ENCODE assay signal across 17 mouse cellular contexts in the genomic region with DNA sequence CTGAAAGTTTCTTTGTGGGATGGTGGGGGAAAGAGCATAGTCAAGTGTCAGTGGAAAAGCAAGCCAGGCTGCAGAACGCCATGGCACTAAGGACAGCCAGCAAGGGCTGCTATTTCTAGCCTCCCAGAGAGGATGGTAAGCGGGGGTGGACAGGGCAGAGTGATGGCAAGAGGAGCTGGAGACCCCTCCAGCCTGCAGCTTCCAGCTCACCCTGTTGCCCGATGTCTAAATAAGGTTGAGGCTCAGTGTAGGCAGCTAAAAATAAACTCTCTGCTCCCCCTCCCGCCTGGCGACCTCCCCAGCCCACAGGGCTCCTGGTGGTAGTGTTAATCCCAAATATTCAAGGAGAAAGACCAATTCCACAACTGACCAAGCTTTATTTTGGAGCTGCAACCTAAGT. TPM values are rescaled to one million over a fixed set of nuclear protein-coding genes. Genes with fewer than 3 reads are reported as not detected.
DNase-seq lines count a peak whose midpoint lies in the region; ATAC-seq and TF ChIP-seq lines count a peak whose summit lies in the region.
"Had no signal": no experiment of that assay in that cellular context is flagged by ENCODE, and none has a peak within 500 bp of the region (broad histone marks: within the 10 kb centered on the region; RNA-seq: fewer than 3 reads in every experiment).

No protein-coding gene starts in this region.

- no peak for TF ChIP-seq POLR2A in heart, adult 2 months (IDR thresholded peaks at IDR 0.05; ENCODE audit: insufficient read depth, low read depth, low read length)

- TF ChIP-seq EP300 in heart, adult 2 months (IDR thresholded peaks at IDR 0.05; ENCODE audit: insufficient read depth, low read depth, low read length): 0 out of 2 replicates have a peak, but pooled peaks have one; percentile 36
- TF ChIP-seq EP300 in heart, postnatal 0 days (IDR thresholded peaks at IDR 0.05; ENCODE audit: low read depth): no peak
- TF ChIP-seq EP300 in stomach, postnatal 0 days (optimal IDR thresholded peaks at IDR 0.05): no peak

- H3K9ac ChIP-seq in lung, embryonic 14.5 days: no peak overlapping the region
- H3K9ac ChIP-seq in heart, adult 2 months (ENCODE audit: low read depth, low read length): no peak overlapping the region
- no peak overlapping the region for H3K9ac ChIP-seq in heart, postnatal 0 days (replicated peaks; ENCODE audit: low read depth, low read length)
- H3K9ac ChIP-seq in stomach, postnatal 0 days (ENCODE audit: low read length): no peak overlapping the region
- H3K9ac ChIP-seq in forebrain, embryonic 11.5 days (ENCODE audit: low read length): no peak overlapping the region
- no peak overlapping the region for H3K9ac ChIP-seq in hindbrain, embryonic 11.5 days (ENCODE audit: low read depth, low read length)
- H3K9ac ChIP-seq: lung, embryonic 15.5 days; neural tube, embryonic 13.5 days had no signal

- intact Hi-C loops in heart, adult 2 months (cut with DNase I): loop anchor here (5.0 to 10.0 kb wide), 3 partner anchors 72 to 211 kb away; no protein-coding TSS in a partner anchor

- TF ChIP-seq CTCF in lung, embryonic 14.5 days (IDR thresholded peaks at IDR 0.05; ENCODE audit: low read depth): no peak
- 0 out of 2 replicates have a peak, but pooled peaks have one; percentile 21 for TF ChIP-seq CTCF in heart, adult 2 months (IDR thresholded peaks at IDR 0.05)
- TF ChIP-seq CTCF in heart, postnatal 0 days (IDR thresholded peaks at IDR 0.05; ENCODE audit: low read depth): no peak
- no peak for TF ChIP-seq CTCF in stomach, postnatal 0 days (IDR thresholded peaks at IDR 0.05; ENCODE audit: low read depth)

- ATAC-seq in lung, embryonic 14.5 days (ENCODE audit: insufficient read depth): no peak
- peak; percentile 92 for ATAC-seq in heart, postnatal 0 days (ENCODE audit: insufficient read depth, low read depth)
- peak; percentile 41; the same call in 1 of the 2 replicates for ATAC-seq in stomach, postnatal 0 days (ENCODE audit: low FRiP score, low TSS enrichment)
- no peak for ATAC-seq in forebrain, embryonic 11.5 days (replicated peaks; ENCODE audit: low FRiP score)
- no peak for ATAC-seq in hindbrain, embryonic 11.5 days (ENCODE audit: low FRiP score)
- ATAC-seq: forebrain, embryonic 14.5 days; midbrain, embryonic 16.5 days had no signal

- no peaks in the 10 kb centered on the region for H3K9me3 ChIP-seq in lung, embryonic 14.5 days (ENCODE audit: low read depth, low read length)
- no peaks in the 10 kb centered on the region; the same call in 1 of the 2 replicates for H3K9me3 ChIP-seq in heart, postnatal 0 days (replicated peaks; ENCODE audit: control insufficient read depth, low read length)
- H3K9me3 ChIP-seq in stomach, postnatal 0 days (ENCODE audit: control insufficient read depth, low read length): no peaks in the 10 kb centered on the region
- no peaks in the 10 kb centered on the region for H3K9me3 ChIP-seq in forebrain, embryonic 11.5 days (ENCODE audit: control insufficient read depth, low read length)
- H3K9me3 ChIP-seq in hindbrain, embryonic 11.5 days (ENCODE audit: control insufficient read depth, low read length): no peaks in the 10 kb centered on the region
- H3K9me3 ChIP-seq: lung, embryonic 15.5 days; neural tube, embryonic 13.5 days had no signal

- WGBS in lung, embryonic 14.5 days: 36% methylated on average over 5 of the region's 5 CpGs
- WGBS in heart, adult 2 months: 40% methylated on average over 5 of the region's 5 CpGs
- 18% methylated on average over 5 of the region's 5 CpGs for WGBS in heart, postnatal 0 days
- WGBS in stomach, postnatal 0 days: 41% methylated on average over 5 of the region's 5 CpGs
- 56% methylated on average over 5 of the region's 5 CpGs for WGBS in forebrain, embryonic 11.5 days
- WGBS in hindbrain, embryonic 11.5 days: 61% methylated on average over 5 of the region's 5 CpGs

- peak overlapping the region; percentile 39; the same call in 1 of the 2 replicates for H3K27ac ChIP-seq in lung, embryonic 14.5 days (ENCODE audit: low read depth)
- H3K27ac ChIP-seq in heart, adult 2 months: peak overlapping the region; percentile 77
- H3K27ac ChIP-seq in heart, postnatal 0 days (ENCODE audit: low read depth): peak overlapping the region; percentile 94
- H3K27ac ChIP-seq in stomach, postnatal 0 days (replicated peaks): no peak overlapping the region
- H3K27ac ChIP-seq in forebrain, embryonic 11.5 days (ENCODE audit: low read depth, low read length): no peak overlapping the region
- H3K27ac ChIP-seq in hindbrain, embryonic 11.5 days (ENCODE audit: low read depth, low read length): no peak overlapping the region
- H3K27ac ChIP-seq: lung, embryonic 15.5 days; neural tube, embryonic 13.5 days had no signal

- H3K4me2 ChIP-seq in lung, embryonic 14.5 days: no peak overlapping the region
- H3K4me2 ChIP-seq in heart, postnatal 0 days (ENCODE audit: low read depth, low read length): no peak overlapping the region
- H3K4me2 ChIP-seq in stomach, postnatal 0 days (replicated peaks; ENCODE audit: low read depth): no peak overlapping the region
- no peak overlapping the region for H3K4me2 ChIP-seq in forebrain, embryonic 11.5 days (ENCODE audit: low read depth, low read length, severe bottlenecking)
- H3K4me2 ChIP-seq in hindbrain, embryonic 11.5 days (replicated peaks; ENCODE audit: low read depth, low read length): no peak overlapping the region
- H3K4me2 ChIP-seq: lung, embryonic 15.5 days; neural tube, embryonic 13.5 days had no signal

- H3K4me3 ChIP-seq in lung, embryonic 14.5 days (ENCODE audit: low read depth, low read length): no peak overlapping the region
- no peak overlapping the region for H3K4me3 ChIP-seq in heart, adult 2 months
- H3K4me3 ChIP-seq in heart, postnatal 0 days (ENCODE audit: low read depth, low read length): no peak overlapping the region
- no peak overlapping the region for H3K4me3 ChIP-seq in stomach, postnatal 0 days (ENCODE audit: low read depth, low read length)
- H3K4me3 ChIP-seq in forebrain, embryonic 11.5 days (ENCODE audit: low read depth, low read length): no peak overlapping the region
- H3K4me3 ChIP-seq in hindbrain, embryonic 11.5 days (ENCODE audit: low read depth, low read length): no peak overlapping the region
- H3K4me3 ChIP-seq: lung, embryonic 15.5 days; megakaryocyte, embryonic 14.5 days; neural tube, embryonic 13.5 days had no signal

- H3K4me1 ChIP-seq in lung, embryonic 14.5 days (ENCODE audit: insufficient read depth): no peaks in the 10 kb centered on the region; the same call in 1 of the 2 replicates
- H3K4me1 ChIP-seq in heart, adult 2 months (ENCODE audit: control insufficient read depth, insufficient read depth, low read length): no peaks in the 10 kb centered on the region; the same call in 1 of the 2 replicates
- H3K4me1 ChIP-seq in heart, postnatal 0 days (ENCODE audit: control insufficient read depth, insufficient read depth): peaks cover 6% of the 10 kb centered on the region; the same call in 1 of the 2 replicates
- no peaks in the 10 kb centered on the region for H3K4me1 ChIP-seq in stomach, postnatal 0 days (replicated peaks; ENCODE audit: control insufficient read depth, insufficient read depth)
- H3K4me1 ChIP-seq in forebrain, embryonic 11.5 days (replicated peaks; ENCODE audit: control insufficient read depth, insufficient read depth, low read length): no peaks in the 10 kb centered on the region
- H3K4me1 ChIP-seq in hindbrain, embryonic 11.5 days (replicated peaks; ENCODE audit: control insufficient read depth, insufficient read depth, low read length): no peaks in the 10 kb centered on the region
- H3K4me1 ChIP-seq: lung, embryonic 15.5 days; neural tube, embryonic 13.5 days had no signal

- no peaks in the 10 kb centered on the region for H3K27me3 ChIP-seq in lung, embryonic 14.5 days (ENCODE audit: insufficient read depth, low read length)
- H3K27me3 ChIP-seq in heart, adult 2 months (ENCODE audit: control insufficient read depth, insufficient read depth, low read length): no peaks in the 10 kb centered on the region
- H3K27me3 ChIP-seq in heart, postnatal 0 days (ENCODE audit: control insufficient read depth, insufficient read depth, low read length): no peaks in the 10 kb centered on the region
- no peaks in the 10 kb centered on the region for H3K27me3 ChIP-seq in stomach, postnatal 0 days (ENCODE audit: control insufficient read depth, insufficient read depth, low read length)
- H3K27me3 ChIP-seq in forebrain, embryonic 11.5 days (ENCODE audit: control insufficient read depth, insufficient read depth, low read length): no peaks in the 10 kb centered on the region
- no peaks in the 10 kb centered on the region for H3K27me3 ChIP-seq in hindbrain, embryonic 11.5 days (ENCODE audit: control insufficient read depth, insufficient read depth, low read length)
- H3K27me3 ChIP-seq: lung, embryonic 15.5 days; neural tube, embryonic 13.5 days had no signal

- no peaks in the 10 kb centered on the region for H3K36me3 ChIP-seq in lung, embryonic 14.5 days (ENCODE audit: insufficient read depth)
- no peaks in the 10 kb centered on the region for H3K36me3 ChIP-seq in heart, adult 2 months (ENCODE audit: control insufficient read depth, insufficient read depth, low read length)
- no peaks in the 10 kb centered on the region for H3K36me3 ChIP-seq in heart, postnatal 0 days (replicated peaks; ENCODE audit: control insufficient read depth, insufficient read depth, low read length)
- no peaks in the 10 kb centered on the region for H3K36me3 ChIP-seq in stomach, postnatal 0 days (ENCODE audit: control insufficient read depth, insufficient read depth, low read length)
- no peaks in the 10 kb centered on the region for H3K36me3 ChIP-seq in forebrain, embryonic 11.5 days (ENCODE audit: control insufficient read depth, insufficient read depth, low read length)
- H3K36me3 ChIP-seq in hindbrain, embryonic 11.5 days (ENCODE audit: control insufficient read depth, insufficient read depth, low read length): no peaks in the 10 kb centered on the region
- H3K36me3 ChIP-seq: lung, embryonic 15.5 days; neural tube, embryonic 13.5 days had no signal

- no peaks in the 10 kb centered on the region for H3K79me2 ChIP-seq in heart, adult 2 months (replicated peaks; ENCODE audit: control insufficient read depth, insufficient read depth, low read length)

- DNase-seq in lung, embryonic 14.5 days: no peak
- DNase-seq in lung, postnatal 14 days: no peak
- peak in 1 of 2 experiments; percentile 58 for DNase-seq in heart, adult 2 months
- DNase-seq in heart, postnatal 0 days (ENCODE audit: low spot score): peak; percentile 84
- no peak for DNase-seq in stomach, postnatal 0 days (ENCODE audit: low spot score)
- DNase-seq in forebrain, embryonic 11.5 days (ENCODE audit: low spot score): no peak
- DNase-seq in hindbrain, embryonic 11.5 days (ENCODE audit: low spot score): no peak
- DNase-seq in urinary bladder, adult 18-20 months (ENCODE audit: low spot score in 2 of 2): no peak
- DNase-seq: B cell, adult 2 months; kidney, adult 8-10 months; spleen, adult 18-20 months; thymus, postnatal 4 days had no signal

RNA-seq across cellular contexts. Expression of gene Ccdc69, which starts 7.5 kb away (rescaled TPM):
- polyA plus RNA-seq in lung, embryonic 14.5 days (2014; fragmentation: Nextera tagmentation; extraction: Ambion mirVana): 1.9 and 2.4 TPM in 2 replicates
- 1 to 10 TPM; 6.5 to 9.7 TPM for total RNA-seq in heart, adult 2 months (2021)
- 9.2 and 24.8 TPM in 2 replicates for polyA plus RNA-seq in heart, adult 2 months (2012; rRNA removed)
- total RNA-seq in heart, postnatal 0 days (2014; rRNA removed; ENCODE audit: low replicate concordance): 17.6 and 22.2 TPM in 2 replicates
- polyA plus RNA-seq in heart, postnatal 0 days (2015; fragmentation: Nextera tagmentation; extraction: Ambion mirVana): 22.0 and 22.3 TPM in 2 replicates
- 5.1 and 5.4 TPM in 2 replicates for polyA plus RNA-seq in stomach, postnatal 0 days (2015; fragmentation: Nextera tagmentation; extraction: Ambion mirVana)
- polyA plus RNA-seq in forebrain, embryonic 11.5 days (2014; fragmentation: Nextera tagmentation; extraction: Ambion mirVana): 0.36 TPM in 1 of 2 replicates, not detected in the other
- polyA plus RNA-seq in hindbrain, embryonic 11.5 days (2014; fragmentation: Nextera tagmentation; extraction: Ambion mirVana): 0.36 and 1.1 TPM in 2 replicates

RNA-seq across cellular contexts. Expression of gene Gm2a, which starts 12.5 kb away (rescaled TPM):
- polyA plus RNA-seq in lung, embryonic 14.5 days (2014; fragmentation: Nextera tagmentation; extraction: Ambion mirVana): 15.4 and 18.4 TPM in 2 replicates
- total RNA-seq in heart, adult 2 months (2021): 10 to 100 TPM; 10.3 to 10.8 TPM
- polyA plus RNA-seq in heart, adult 2 months (2012; rRNA removed): 18.6 and 19.8 TPM in 2 replicates
- total RNA-seq in heart, postnatal 0 days (2014; rRNA removed; ENCODE audit: low replicate concordance): 17.2 and 23.9 TPM in 2 replicates
- polyA plus RNA-seq in heart, postnatal 0 days (2015; fragmentation: Nextera tagmentation; extraction: Ambion mirVana): 26.9 and 27.2 TPM in 2 replicates
- polyA plus RNA-seq in stomach, postnatal 0 days (2015; fragmentation: Nextera tagmentation; extraction: Ambion mirVana): 84.3 and 89.3 TPM in 2 replicates
- polyA plus RNA-seq in forebrain, embryonic 11.5 days (2014; fragmentation: Nextera tagmentation; extraction: Ambion mirVana): 11.1 and 12.2 TPM in 2 replicates
- polyA plus RNA-seq in hindbrain, embryonic 11.5 days (2014; fragmentation: Nextera tagmentation; extraction: Ambion mirVana): 14.1 and 15.6 TPM in 2 replicates

RNA-seq across cellular contexts. Expression of gene Anxa6, which starts 52.2 kb away (rescaled TPM):
- polyA plus RNA-seq in lung, embryonic 14.5 days (2014; fragmentation: Nextera tagmentation; extraction: Ambion mirVana): 406 and 411 TPM in 2 replicates
- total RNA-seq in heart, adult 2 months (2021): 100 to 1,000 TPM; 205 to 213 TPM
- 136 and 193 TPM in 2 replicates for polyA plus RNA-seq in heart, adult 2 months (2012; rRNA removed)
- 306 and 424 TPM in 2 replicates for total RNA-seq in heart, postnatal 0 days (2014; rRNA removed; ENCODE audit: low replicate concordance)
- 250 and 254 TPM in 2 replicates for polyA plus RNA-seq in heart, postnatal 0 days (2015; fragmentation: Nextera tagmentation; extraction: Ambion mirVana)
- 140 and 141 TPM in 2 replicates for polyA plus RNA-seq in stomach, postnatal 0 days (2015; fragmentation: Nextera tagmentation; extraction: Ambion mirVana)
- polyA plus RNA-seq in forebrain, embryonic 11.5 days (2014; fragmentation: Nextera tagmentation; extraction: Ambion mirVana): 59.6 and 66.7 TPM in 2 replicates
- polyA plus RNA-seq in hindbrain, embryonic 11.5 days (2014; fragmentation: Nextera tagmentation; extraction: Ambion mirVana): 90.2 and 91.6 TPM in 2 replicates

Comparison
In these comparisons a context has a peak if more than half of its experiments do, and no peak if none do; other contexts are left out.
1. ATAC-seq: peak in heart, postnatal 0 days (single experiment) and stomach, postnatal 0 days (single experiment); none in lung, embryonic 14.5 days (single experiment), forebrain, embryonic 11.5 days (single experiment) and hindbrain, embryonic 11.5 days (single experiment).
2. H3K27ac ChIP-seq: peak in lung, embryonic 14.5 days (single experiment), heart, adult 2 months (single experiment) and heart, postnatal 0 days (single experiment); none in stomach, postnatal 0 days (single experiment), forebrain, embryonic 11.5 days (single experiment) and hindbrain, embryonic 11.5 days (single experiment).